Mouse (Mus musculus): ENCODE results near the gene Col1a1.
A peak's percentile ranks its signal among the peaks of the same experiment; 100 is the strongest.
"Not testable (repeated sequence)": the region's sequence is repeated elsewhere in the genome, so short reads cannot be mapped to it uniquely, and the experiment has no call there.

The Col1a1 gene

GRCm38 (mm10) chr11:94939280-94939679, 3.3 kb downstream of the Col1a1 start:
- peak; percentile 70 for DNase-seq

GRCm38 (mm10) chr11:94941121-94941520, 5.1 kb downstream of the Col1a1 start:
- no peak for DNase-seq

GRCm38 (mm10) chr11:94941776-94942175, 5.8 kb downstream of the Col1a1 start:
- DNase-seq = no peak

- DNase-seq = no peak
Measured at GRCm38 (mm10) chr11:94942282-94943023, 6.4 kb downstream of the Col1a1 start.

- no peak for DNase-seq
Measured at GRCm38 (mm10) chr11:94943054-94943453, 7.0 kb downstream of the Col1a1 start.

GRCm38 (mm10) chr11:94944295-94944694, 8.3 kb downstream of the Col1a1 start:
- DNase-seq = no peak

- no peak for DNase-seq
Measured at GRCm38 (mm10) chr11:94945236-94945635, 9.2 kb downstream of the Col1a1 start.

GRCm38 (mm10) chr11:94952169-94952568, 16.1 kb downstream of the Col1a1 start:
- DNase-seq = no peak

- DNase-seq = no peak
Measured at GRCm38 (mm10) chr11:94955103-94955502, 19.1 kb downstream of the Col1a1 start.

- DNase-seq = no peak
Measured at GRCm38 (mm10) chr11:94957693-94958064, 21.7 kb downstream of the Col1a1 start.

- peak; percentile 43 for DNase-seq
Measured at GRCm38 (mm10) chr11:94958065-94958858, 22.2 kb downstream of the Col1a1 start.

GRCm38 (mm10) chr11:94962534-94963101, 26.6 kb downstream of the Col1a1 start:
- no peak for DNase-seq

GRCm38 (mm10) chr11:94967419-94967818, 31.4 kb downstream of the Col1a1 start, which contains the start of gene Hils1:
TSS of gene Hils1 (plus strand) at chr11:94967593.
- no peak for DNase-seq

- DNase-seq = no peak
Measured at GRCm38 (mm10) chr11:94968187-94968586, 32.2 kb downstream of the Col1a1 start.

GRCm38 (mm10) chr11:94969709-94970108, 33.7 kb downstream of the Col1a1 start:
- DNase-seq = not testable (repeated sequence)

- peak; percentile 69 for DNase-seq
Measured at GRCm38 (mm10) chr11:94970210-94970943, 34.4 kb downstream of the Col1a1 start.

GRCm38 (mm10) chr11:94971895-94972615, 36.0 kb downstream of the Col1a1 start:
- no peak for DNase-seq

- DNase-seq = no peak
Measured at GRCm38 (mm10) chr11:94972887-94973286, 36.9 kb downstream of the Col1a1 start.

- no peak for DNase-seq
Measured at GRCm38 (mm10) chr11:94973313-94973712, 37.3 kb downstream of the Col1a1 start.

GRCm38 (mm10) chr11:94974951-94975350, 38.9 kb downstream of the Col1a1 start:
- no peak for DNase-seq

- no peak for DNase-seq
Measured at GRCm38 (mm10) chr11:94976199-94976598, 40.2 kb downstream of the Col1a1 start, which contains the start of gene Sgca. TSS of gene Sgca (minus strand) at chr11:94976327.
